Mouse (Mus musculus): ENCODE results near the gene Rrbp1. TPM values are rescaled to one million over a fixed set of nuclear protein-coding genes. Genes with fewer than 3 reads are reported as not detected.

Gene Rrbp1
- polyA plus RNA-seq, 1 experiment from 2014 or later: 86.8 TPM

DNA sequence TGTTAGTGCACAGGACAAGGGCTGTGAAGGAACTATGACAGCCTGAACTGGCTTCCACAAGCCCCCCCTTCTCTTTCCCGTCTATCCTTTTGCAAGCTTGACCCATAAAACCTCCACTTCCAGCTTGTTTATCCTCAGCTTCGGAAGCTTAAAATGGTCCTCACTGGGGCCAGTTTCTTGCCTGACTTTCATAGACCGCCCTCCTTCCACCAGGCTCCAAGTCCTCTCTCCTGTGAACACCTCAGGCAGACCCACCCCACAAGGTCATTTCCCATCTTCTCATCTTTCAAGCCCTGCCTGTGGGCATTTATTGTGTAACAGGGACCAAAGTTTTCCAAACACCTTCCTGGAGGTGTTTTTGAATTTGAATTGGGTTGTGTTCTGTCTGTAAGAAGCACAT, 11.4 kb upstream of the Rrbp1 start:
- Histone ChIP-seq H3K36me3 (no peaks in the 10 kb centered on the region), H3K27me3 (no peaks in the 10 kb centered on the region), H3K4me2 (no peak overlapping the region), H3K9ac (no peak overlapping the region), H3K4me1 (no peaks in the 10 kb centered on the region), H3K4me3 (no peak overlapping the region), H3K27ac (no peak overlapping the region), H3K9me3 (no peaks in the 10 kb centered on the region)
- 54% methylated on average over 3 of the region's 3 CpGs for WGBS
- no peak for ATAC-seq (ENCODE audit: borderline replicate concordance, extremely low read depth, low FRiP score, low TSS enrichment)

DNA sequence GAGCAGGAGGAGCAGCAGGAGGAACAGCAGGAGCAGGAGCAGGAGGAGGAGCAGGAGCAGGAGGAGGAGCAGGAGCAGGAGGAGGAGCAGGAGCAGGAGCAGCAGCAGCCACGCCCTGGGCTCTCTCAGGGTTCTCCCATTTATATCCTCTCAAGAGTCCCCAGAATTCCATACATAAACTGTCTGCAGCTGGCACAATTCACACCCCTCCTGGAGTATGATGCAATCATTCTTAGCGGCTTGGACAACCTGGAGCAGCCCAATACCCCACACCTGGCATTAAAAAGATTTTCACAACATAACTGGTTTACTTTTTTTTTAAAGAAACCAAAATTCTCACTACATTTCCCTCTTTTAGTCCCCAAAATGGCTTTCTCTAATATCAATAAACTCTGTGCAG, 8.9 kb upstream of the Rrbp1 start:
- H3K9ac ChIP-seq: no peak overlapping the region
- no peaks in the 10 kb centered on the region for H3K4me1 ChIP-seq
- H3K36me3 ChIP-seq: no peaks in the 10 kb centered on the region
- H3K4me2 ChIP-seq: no peak overlapping the region
- no peaks in the 10 kb centered on the region for H3K9me3 ChIP-seq
- no peak overlapping the region for H3K4me3 ChIP-seq
- 38% methylated on average over 2 of the region's 2 CpGs for WGBS
- ATAC-seq (ENCODE audit: borderline replicate concordance, extremely low read depth, low FRiP score, low TSS enrichment): no peak
- H3K27me3 ChIP-seq: no peaks in the 10 kb centered on the region
- no peak overlapping the region for H3K27ac ChIP-seq

DNA sequence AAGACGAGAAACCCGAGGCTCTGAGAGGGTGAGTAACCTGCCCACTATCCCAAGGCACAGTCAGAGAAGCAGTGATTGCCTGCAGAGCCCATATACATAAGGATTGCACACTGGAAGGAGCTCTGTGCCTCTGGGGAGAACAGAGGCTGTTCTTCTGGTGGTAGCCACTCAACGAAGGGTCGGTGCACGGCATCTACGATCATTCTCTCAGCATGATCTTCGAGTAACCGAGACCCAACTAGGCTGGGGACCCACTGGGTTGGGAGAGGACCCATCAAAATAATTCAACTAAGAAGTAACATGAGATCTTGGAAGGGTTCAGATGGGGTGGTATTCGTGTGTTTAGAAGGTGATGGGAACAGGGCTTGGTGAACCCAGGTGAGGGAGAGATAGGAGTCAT, 4.8 kb upstream of the Rrbp1 start:
- Histone ChIP-seq H3K9me3 (no peaks in the 10 kb centered on the region), H3K4me2 (no peak overlapping the region), H3K27me3 (no peaks in the 10 kb centered on the region), H3K4me1 (peaks cover 10% of the 10 kb centered on the region), H3K27ac (no peak overlapping the region), H3K4me3 (no peak overlapping the region), H3K36me3 (no peaks in the 10 kb centered on the region), H3K9ac (no peak overlapping the region)
- no peak for ATAC-seq (ENCODE audit: borderline replicate concordance, extremely low read depth, low FRiP score, low TSS enrichment)
- WGBS: 86% methylated on average over 9 of the region's 9 CpGs

DNA sequence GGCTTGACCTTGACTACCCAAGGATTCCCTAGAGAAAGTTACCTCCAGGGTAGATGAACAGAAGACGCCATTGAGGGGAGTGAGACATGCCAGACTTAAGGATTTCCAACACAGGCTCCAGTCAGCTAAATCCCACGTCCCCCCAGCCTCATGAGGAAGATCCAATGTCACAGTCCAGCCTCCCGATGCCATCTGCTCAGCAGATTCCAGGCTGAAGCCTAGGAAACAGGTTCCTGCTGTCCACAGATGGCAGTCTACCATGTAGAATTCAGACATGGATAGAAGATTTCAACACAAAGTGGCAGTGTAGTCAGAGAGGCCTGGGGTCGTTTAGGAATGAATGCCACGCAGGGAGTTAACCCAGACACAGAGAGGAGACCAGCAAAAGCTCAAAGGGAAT, 3.4 kb upstream of the Rrbp1 start:
- no peak overlapping the region for H3K27ac ChIP-seq
- no peaks in the 10 kb centered on the region for H3K27me3 ChIP-seq
- H3K4me3 ChIP-seq: no peak overlapping the region
- 53% methylated on average over 5 of the region's 5 CpGs for WGBS
- no peak overlapping the region for H3K4me2 ChIP-seq
- H3K36me3 ChIP-seq: no peaks in the 10 kb centered on the region
- no peaks in the 10 kb centered on the region for H3K9me3 ChIP-seq
- peaks cover 16% of the 10 kb centered on the region for H3K4me1 ChIP-seq
- no peak for ATAC-seq (ENCODE audit: borderline replicate concordance, extremely low read depth, low FRiP score, low TSS enrichment)
- H3K9ac ChIP-seq: no peak overlapping the region

DNA sequence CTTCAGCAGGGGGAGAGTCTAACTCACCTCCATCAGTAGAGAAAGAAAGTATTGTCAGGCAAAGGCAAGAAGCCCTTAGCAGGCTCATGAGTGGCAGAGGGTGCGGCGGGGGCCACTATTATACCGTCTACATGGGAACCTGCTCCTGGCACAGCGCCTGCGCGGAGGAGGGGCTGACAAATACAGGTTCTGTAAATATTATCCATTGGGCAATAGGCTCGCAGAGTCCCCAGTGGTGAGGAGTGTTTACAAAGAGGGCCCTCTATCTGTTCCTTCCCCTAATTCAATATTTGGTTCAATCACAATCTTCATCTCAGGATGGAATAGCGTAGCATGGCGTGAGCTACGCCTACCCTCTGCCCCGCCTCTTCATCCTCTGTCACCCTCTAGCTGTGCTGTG, 3.0 kb upstream of the Rrbp1 start:
- peak overlapping the region; percentile 19 for H3K4me2 ChIP-seq
- H3K4me3 ChIP-seq: no peak overlapping the region
- H3K27me3 ChIP-seq: no peaks in the 10 kb centered on the region
- no peak overlapping the region for H3K27ac ChIP-seq
- no peak for ATAC-seq (ENCODE audit: borderline replicate concordance, extremely low read depth, low FRiP score, low TSS enrichment)
- no peaks in the 10 kb centered on the region for H3K9me3 ChIP-seq
- H3K9ac ChIP-seq: no peak overlapping the region
- H3K36me3 ChIP-seq: no peaks in the 10 kb centered on the region
- 54% methylated on average over 11 of the region's 11 CpGs for WGBS
- H3K4me1 ChIP-seq: peaks cover 20% of the 10 kb centered on the region

DNA sequence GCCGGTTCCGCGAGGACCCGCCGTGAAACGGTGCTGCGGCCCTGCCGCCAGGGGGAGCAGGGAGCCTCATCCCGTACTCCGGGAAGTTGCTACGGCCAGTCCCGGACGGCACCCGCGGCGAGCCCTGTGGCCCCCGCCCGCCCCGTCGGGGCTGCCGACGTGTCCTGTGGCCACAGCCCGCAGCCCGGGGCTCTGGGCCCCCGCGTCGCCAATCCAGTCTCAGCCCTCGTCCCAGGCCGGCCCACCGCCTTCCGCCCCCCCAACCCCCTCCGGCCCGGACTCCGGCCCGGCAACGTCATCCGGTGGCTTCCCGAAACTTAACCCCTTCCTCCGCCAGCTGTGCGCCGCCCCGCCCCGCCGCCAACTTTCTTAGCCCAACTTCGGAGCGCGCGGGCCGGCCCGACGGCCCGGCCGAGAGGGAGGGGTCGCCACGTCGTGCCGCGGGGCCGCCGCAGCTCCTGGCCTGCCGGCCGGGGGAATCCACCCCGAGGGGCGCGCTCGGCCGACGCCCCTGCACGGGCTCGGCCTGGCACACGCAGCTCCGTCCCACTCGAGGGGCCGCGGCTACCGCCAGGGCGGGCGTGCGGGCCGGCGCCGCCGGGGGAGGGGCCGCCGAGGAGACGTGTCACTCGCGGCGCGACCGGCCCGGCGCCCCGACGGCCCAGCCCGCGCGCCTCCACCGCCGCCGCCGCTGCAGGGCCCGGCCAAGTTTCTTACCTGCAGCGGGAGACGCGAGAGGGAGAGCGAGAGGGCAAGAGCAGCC, 600 bp downstream of the Rrbp1 start:
- no peaks in the 10 kb centered on the region for H3K9me3 ChIP-seq
- H3K27ac ChIP-seq: peak overlapping the region; percentile 98
- under 1% methylated on average over 101 of the region's 107 CpGs for WGBS
- ATAC-seq (ENCODE audit: borderline replicate concordance, extremely low read depth, low FRiP score, low TSS enrichment): peak; percentile 41
- peaks cover 5% of the 10 kb centered on the region; the same call in 1 of the 2 replicates for H3K36me3 ChIP-seq
- peak overlapping the region; percentile 97 for H3K9ac ChIP-seq
- H3K4me1 ChIP-seq: peaks cover 51% of the 10 kb centered on the region
- peak overlapping the region; percentile 98 for H3K4me3 ChIP-seq
- H3K4me2 ChIP-seq: peak overlapping the region; percentile 69
- H3K27me3 ChIP-seq: no peaks in the 10 kb centered on the region

DNA sequence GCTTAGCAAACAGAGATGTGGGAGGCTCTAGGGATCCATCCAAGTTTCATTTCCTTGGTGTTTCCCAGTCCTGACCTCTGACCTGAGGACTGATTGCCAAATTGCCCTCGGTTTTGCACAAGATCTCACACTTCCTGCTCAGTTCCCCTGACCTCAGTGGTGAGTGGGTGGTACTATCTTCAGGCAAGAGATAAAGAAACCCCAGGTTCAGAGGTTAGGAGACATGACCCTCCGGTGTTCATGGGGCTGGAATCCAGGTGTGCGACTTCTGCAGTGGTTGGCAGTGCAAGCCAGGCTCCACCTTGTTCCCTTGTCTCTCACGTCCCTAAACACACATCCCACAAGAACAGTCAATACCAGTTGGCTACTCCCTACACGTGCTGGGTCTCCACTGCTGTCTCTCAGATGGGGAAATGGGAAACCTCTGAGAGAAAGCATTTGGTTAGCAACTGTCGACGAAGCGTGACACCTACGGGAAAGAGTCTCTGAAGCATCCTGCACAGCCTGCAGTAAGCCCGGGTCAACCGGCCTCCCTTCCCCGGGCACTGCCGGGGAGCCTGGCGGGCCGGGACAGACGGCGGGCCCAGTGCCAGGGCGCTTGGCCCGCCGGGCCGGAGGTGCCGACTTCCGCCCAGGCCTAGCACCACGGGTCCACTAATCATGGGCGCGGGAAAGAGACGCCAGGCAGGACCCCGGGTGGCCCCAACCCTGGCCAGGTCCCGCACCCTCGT, 1.3 kb downstream of the Rrbp1 start:
- H3K36me3 ChIP-seq: peaks cover 5% of the 10 kb centered on the region; the same call in 1 of the 2 replicates
- peak overlapping the region; percentile 97 for H3K9ac ChIP-seq
- no peaks in the 10 kb centered on the region for H3K27me3 ChIP-seq
- peaks cover 58% of the 10 kb centered on the region for H3K4me1 ChIP-seq
- WGBS: under 1% methylated on average over 29 of the region's 30 CpGs
- H3K9me3 ChIP-seq: no peaks in the 10 kb centered on the region
- peak overlapping the region; percentile 98 for H3K27ac ChIP-seq
- H3K4me3 ChIP-seq: peak overlapping the region; percentile 98
- H3K4me2 ChIP-seq: peak overlapping the region; percentile 69
- ATAC-seq (ENCODE audit: borderline replicate concordance, extremely low read depth, low FRiP score, low TSS enrichment): no peak; the same call in 1 of the 2 replicates

DNA sequence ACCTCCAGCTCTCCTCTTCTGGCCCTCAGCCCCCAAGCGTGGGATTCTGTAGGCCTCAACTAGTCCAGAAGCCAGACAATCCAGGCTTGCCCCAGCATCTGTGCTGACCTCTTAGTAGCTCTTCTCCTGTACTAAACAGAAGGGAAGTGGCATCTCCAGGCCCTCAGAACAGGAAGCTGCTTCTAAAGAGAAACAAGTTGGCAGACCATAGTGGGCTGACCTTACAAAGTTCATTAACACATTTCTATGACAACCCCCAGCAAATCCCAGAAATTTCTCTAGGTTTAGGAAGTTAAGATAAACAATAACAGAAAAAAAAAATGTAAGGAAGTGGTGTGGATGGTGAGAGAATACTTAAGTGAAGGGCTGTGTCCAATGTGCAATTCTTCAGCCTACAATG, 2.0 kb downstream of the Rrbp1 start:
- peaks cover 5% of the 10 kb centered on the region; the same call in 1 of the 2 replicates for H3K36me3 ChIP-seq
- H3K27ac ChIP-seq: 0 out of 2 replicates have a peak overlapping the region, but pooled peaks have one; percentile 98
- 58% methylated on average over 1 of the region's 1 CpGs for WGBS
- ATAC-seq (ENCODE audit: borderline replicate concordance, extremely low read depth, low FRiP score, low TSS enrichment): no peak
- H3K4me1 ChIP-seq: peaks cover 63% of the 10 kb centered on the region
- peak overlapping the region; percentile 98 for H3K4me3 ChIP-seq
- peak overlapping the region; percentile 69 for H3K4me2 ChIP-seq
- H3K9ac ChIP-seq: no peak overlapping the region
- no peaks in the 10 kb centered on the region for H3K9me3 ChIP-seq
- no peaks in the 10 kb centered on the region for H3K27me3 ChIP-seq

DNA sequence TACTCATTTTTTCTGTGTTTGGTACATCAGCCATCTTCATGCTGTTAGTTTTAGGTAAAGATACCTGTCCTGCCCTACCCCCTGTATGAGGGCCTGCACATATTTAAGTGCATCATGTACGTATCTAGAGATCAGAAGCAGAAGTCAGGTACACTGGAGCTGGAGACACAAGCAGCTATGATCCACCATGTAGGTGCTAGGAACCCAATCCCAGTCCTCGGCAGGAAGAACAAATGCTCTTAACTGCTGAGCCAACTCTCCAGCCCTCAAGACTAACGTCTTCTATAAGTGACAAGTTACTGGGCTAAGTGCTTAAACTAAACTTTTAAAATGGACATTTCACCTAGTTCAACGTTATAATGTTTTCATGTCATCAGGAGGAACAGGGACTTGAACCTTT, 3.9 kb downstream of the Rrbp1 start:
- 75% methylated on average over 4 of the region's 4 CpGs for WGBS
- Histone ChIP-seq H3K27ac (no peak overlapping the region), H3K9ac (no peak overlapping the region), H3K4me2 (no peak overlapping the region), H3K4me1 (peaks cover 69% of the 10 kb centered on the region), H3K27me3 (no peaks in the 10 kb centered on the region), H3K9me3 (no peaks in the 10 kb centered on the region), H3K4me3 (no peak overlapping the region), H3K36me3 (peaks cover 5% of the 10 kb centered on the region; the same call in 1 of the 2 replicates)
- ATAC-seq (ENCODE audit: borderline replicate concordance, extremely low read depth, low FRiP score, low TSS enrichment): no peak

DNA sequence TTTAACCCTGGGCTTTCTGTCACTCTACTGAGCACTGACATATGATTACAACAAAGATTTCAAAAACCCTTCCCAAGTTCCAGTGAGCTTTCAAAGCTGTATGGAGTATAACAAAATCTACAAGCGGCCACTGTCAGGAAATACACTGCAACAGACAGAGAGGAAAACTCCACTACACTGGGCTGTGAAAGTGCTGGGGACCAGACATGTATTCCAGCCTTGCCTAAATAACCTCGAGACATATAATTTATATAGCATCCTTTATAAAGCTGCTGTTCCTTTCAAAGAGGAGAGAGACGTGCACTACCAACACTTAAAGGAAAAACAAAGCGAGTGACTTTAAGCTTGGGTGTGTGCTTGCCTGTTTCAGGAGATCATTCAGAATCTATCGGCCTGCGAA, 4.4 kb downstream of the Rrbp1 start:
- peaks cover 5% of the 10 kb centered on the region; the same call in 1 of the 2 replicates for H3K36me3 ChIP-seq
- no peaks in the 10 kb centered on the region for H3K9me3 ChIP-seq
- H3K27ac ChIP-seq: no peak overlapping the region
- no peak overlapping the region for H3K9ac ChIP-seq
- no peaks in the 10 kb centered on the region for H3K27me3 ChIP-seq
- 76% methylated on average over 6 of the region's 6 CpGs for WGBS
- H3K4me3 ChIP-seq: no peak overlapping the region
- H3K4me2 ChIP-seq: no peak overlapping the region
- ATAC-seq (ENCODE audit: borderline replicate concordance, extremely low read depth, low FRiP score, low TSS enrichment): no peak
- H3K4me1 ChIP-seq: peaks cover 68% of the 10 kb centered on the region

DNA sequence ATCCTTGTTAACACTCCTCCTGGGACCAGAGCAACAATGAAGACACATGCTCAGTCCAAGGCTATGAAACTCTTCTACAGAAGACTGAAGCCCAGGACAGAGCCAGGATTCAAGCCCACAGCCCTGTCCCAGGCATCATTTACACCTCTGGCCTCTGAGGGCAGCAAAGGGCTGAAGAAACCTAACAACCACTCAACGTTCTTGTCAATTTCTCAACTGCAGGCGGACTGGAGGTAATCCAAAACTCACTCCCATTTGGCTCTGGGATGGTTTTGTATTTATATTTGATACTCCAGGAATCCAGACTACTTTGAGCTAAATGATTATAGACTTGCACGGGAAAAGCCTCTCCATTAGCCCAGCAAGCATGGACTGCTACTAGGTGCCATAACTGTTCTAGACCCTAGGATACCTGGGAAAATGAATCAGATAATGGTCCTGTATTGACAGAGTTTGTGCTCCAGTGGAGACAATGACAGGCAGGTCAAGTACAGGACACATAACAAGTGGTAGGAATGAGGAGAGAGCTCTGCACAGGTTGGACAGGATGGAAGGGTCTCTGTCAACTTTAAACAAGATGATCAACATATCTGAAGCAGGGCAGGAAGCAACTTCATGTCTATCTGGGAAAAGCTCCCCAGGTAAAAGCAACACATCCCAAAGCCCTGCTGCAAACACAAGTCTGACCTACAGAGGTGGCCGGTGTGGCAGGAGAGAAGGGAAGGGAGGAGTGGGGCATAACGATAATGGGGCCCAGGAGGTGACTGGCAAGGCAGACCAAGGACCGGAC, 5.7 kb downstream of the Rrbp1 start:
- H3K9ac ChIP-seq: no peak overlapping the region
- H3K4me3 ChIP-seq: no peak overlapping the region
- H3K4me2 ChIP-seq: no peak overlapping the region; the same call in 1 of the 2 replicates
- peaks cover 66% of the 10 kb centered on the region for H3K4me1 ChIP-seq
- H3K36me3 ChIP-seq: peaks cover 5% of the 10 kb centered on the region; the same call in 1 of the 2 replicates
- ATAC-seq (ENCODE audit: borderline replicate concordance, extremely low read depth, low FRiP score, low TSS enrichment): peak; percentile 20; the same call in 1 of the 2 replicates
- 42% methylated on average over 6 of the region's 6 CpGs for WGBS
- H3K27me3 ChIP-seq: no peaks in the 10 kb centered on the region
- H3K9me3 ChIP-seq: no peaks in the 10 kb centered on the region
- peak overlapping the region; percentile 38; the same call in 1 of the 2 replicates for H3K27ac ChIP-seq
